Mouse (Mus musculus) liver, embryonic 15.5 days (tissue): ENCODE results near the gene Tmem132c. TPM values are rescaled to one million over a fixed set of nuclear protein-coding genes. Genes with fewer than 3 reads are reported as not detected.

ENCODE experiments used
- ATAC-seq: fragments of 200-750 bp; cut with Nextera tagmentation; 2 replicates; pipeline ENCODE4 v1.8.0; 2017; ENCODE audit warnings: moderate number of reproducible peaks, mild to moderate bottlenecking, moderate library complexity; ENCODE audit not compliant: insufficient read depth
- H3K27ac ChIP-seq: fragments of 300-500 bp; sonication (generic); replicated peaks from 2 replicates; pipeline ENCODE4 v1.5.1; 2015; ENCODE audit warnings: mild to moderate bottlenecking, inconsistent platforms
- H3K27me3 ChIP-seq: fragments of 300-500 bp; sonication (generic); 2 replicates; pipeline ENCODE4 v1.6.1; 2015; ENCODE audit warnings: mild to moderate bottlenecking, inconsistent platforms
- H3K36me3 ChIP-seq: fragments of 300-500 bp; sonication (generic); replicated peaks from 2 replicates; pipeline ENCODE4 v1.6.1; 2015; ENCODE audit warnings: moderate library complexity, mild to moderate bottlenecking, inconsistent platforms
- H3K4me1 ChIP-seq: fragments of 300-500 bp; sonication (generic); replicated peaks from 2 replicates; pipeline ENCODE4 v1.6.1; 2015; ENCODE audit warnings: inconsistent platforms
- H3K4me2 ChIP-seq: fragments of 300-500 bp; sonication (generic); 2 replicates; pipeline ENCODE4 v1.6.1; 2015; ENCODE audit warnings: moderate library complexity, mild to moderate bottlenecking, inconsistent platforms
- H3K4me3 ChIP-seq: fragments of 300-500 bp; sonication (generic); replicated peaks from 2 replicates; pipeline ENCODE4 v1.5.1; 2015; ENCODE audit warnings: mild to moderate bottlenecking, inconsistent platforms
- H3K9ac ChIP-seq: fragments of 300-500 bp; sonication (generic); 2 replicates; pipeline ENCODE4 v1.6.1; 2015; ENCODE audit warnings: moderate library complexity, mild to moderate bottlenecking, inconsistent platforms
- H3K9me3 ChIP-seq: fragments of 300-500 bp; sonication (generic); replicated peaks from 2 replicates; pipeline ENCODE4 v1.6.1; 2016; ENCODE audit warnings: inconsistent platforms
- WGBS: fragments of 180-500 bp; shearing (Covaris S2); methylation state at CpG from one replicate; pipeline ENCODE4 v1.1.7; 2015; ENCODE audit warnings: mixed read lengths; ENCODE audit not compliant: insufficient replicate concordance; 5-methylcytosine and 5-hydroxymethylcytosine counted together
- polyA plus RNA-seq: library from polyadenylated mRNA; unstranded; fragments of >200 nt; fragmentation: Nextera tagmentation; extraction: Ambion mirVana; gene quantifications from 2 replicates; pipeline ENCODE4 v1.2.1, GENCODE M21; 2015

Tmem132c gene
- polyA plus RNA-seq, 1 experiment from 2014 or later: 0.07 TPM

DNA sequence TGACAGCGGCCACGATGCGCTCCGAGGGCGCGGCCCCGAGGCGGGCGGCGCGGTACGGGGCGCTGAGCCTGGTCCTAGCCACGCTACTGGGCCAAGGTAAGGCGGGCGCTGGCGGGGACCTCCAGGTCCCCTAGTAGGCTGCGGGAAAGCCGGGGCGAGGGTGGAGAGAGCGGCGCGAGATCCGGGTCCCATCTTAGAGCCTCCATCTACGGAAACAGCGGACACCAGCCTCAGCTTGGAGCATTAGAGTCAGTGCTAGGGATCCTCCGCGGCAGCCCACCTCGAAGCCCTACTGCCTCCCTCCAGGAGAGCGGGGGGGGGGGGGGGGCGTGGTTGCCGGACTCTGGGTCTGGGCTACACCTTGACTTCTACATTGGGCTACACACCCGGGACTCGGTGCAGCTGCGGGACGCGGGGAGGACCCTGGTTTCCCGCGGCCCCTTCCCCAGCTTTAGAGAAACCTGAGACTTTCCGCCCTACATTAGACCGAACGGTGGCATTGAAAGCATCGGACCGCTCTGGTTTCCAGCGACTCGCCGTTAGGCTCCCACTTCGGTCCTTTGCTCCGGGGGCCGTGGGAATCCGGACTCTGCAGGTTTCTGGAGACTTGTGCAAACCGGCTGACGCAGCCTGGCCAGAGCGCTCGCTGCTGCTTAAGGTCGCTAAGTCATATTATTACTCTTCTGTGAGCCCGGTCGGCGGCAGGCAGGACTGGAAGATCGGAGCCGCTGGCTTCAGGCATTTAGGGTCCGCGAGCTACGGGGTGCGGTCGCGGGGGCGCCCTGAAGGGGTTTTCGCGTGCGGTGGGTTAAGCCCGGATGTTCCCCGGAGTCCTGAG, 536 bp downstream of the Tmem132c start:
- H3K4me2 ChIP-seq: peak overlapping the region; percentile 51
- no peak overlapping the region for H3K9ac ChIP-seq
- no peak for ATAC-seq
- H3K36me3 ChIP-seq: no peaks in the 10 kb centered on the region
- H3K27ac ChIP-seq: no peak overlapping the region
- no peaks in the 10 kb centered on the region; the same call in 1 of the 2 replicates for H3K4me1 ChIP-seq
- peak overlapping the region; percentile 30 for H3K4me3 ChIP-seq
- H3K27me3 ChIP-seq: peaks cover 59% of the 10 kb centered on the region
- H3K9me3 ChIP-seq: no peaks in the 10 kb centered on the region
- 1% methylated on average over 72 of the region's 73 CpGs for WGBS

GRCm38 (mm10) chr5:127242763-127243160, 1.2 kb downstream of the Tmem132c start:
- Histone ChIP-seq H3K36me3 (no peaks in the 10 kb centered on the region), H3K4me2 (no peak overlapping the region), H3K9me3 (no peaks in the 10 kb centered on the region), H3K4me1 (no peaks in the 10 kb centered on the region; the same call in 1 of the 2 replicates), H3K4me3 (no peak overlapping the region), H3K27ac (no peak overlapping the region), H3K9ac (no peak overlapping the region), H3K27me3 (peaks cover 59% of the 10 kb centered on the region)
- 5% methylated on average over 13 of the region's 13 CpGs for WGBS
- no peak for ATAC-seq

GRCm38 (mm10) chr5:127243209-127243608, 1.6 kb downstream of the Tmem132c start:
- Histone ChIP-seq H3K36me3 (no peaks in the 10 kb centered on the region), H3K4me1 (no peaks in the 10 kb centered on the region; the same call in 1 of the 2 replicates), H3K27me3 (peaks cover 59% of the 10 kb centered on the region), H3K9ac (no peak overlapping the region), H3K4me2 (no peak overlapping the region), H3K9me3 (no peaks in the 10 kb centered on the region), H3K4me3 (no peak overlapping the region), H3K27ac (no peak overlapping the region)
- 3% methylated on average over 16 of the region's 16 CpGs for WGBS
- ATAC-seq: no peak

GRCm38 (mm10) chr5:127243611-127244010, 2.0 kb downstream of the Tmem132c start:
- no peak for ATAC-seq
- no peaks in the 10 kb centered on the region; the same call in 1 of the 2 replicates for H3K4me1 ChIP-seq
- H3K9me3 ChIP-seq: no peaks in the 10 kb centered on the region
- H3K4me2 ChIP-seq: no peak overlapping the region
- no peak overlapping the region for H3K9ac ChIP-seq
- no peaks in the 10 kb centered on the region for H3K36me3 ChIP-seq
- no peak overlapping the region for H3K4me3 ChIP-seq
- WGBS: 7% methylated on average over 13 of the region's 13 CpGs
- H3K27ac ChIP-seq: no peak overlapping the region
- H3K27me3 ChIP-seq: peaks cover 59% of the 10 kb centered on the region

- Histone ChIP-seq H3K27ac (no peak overlapping the region), H3K9me3 (0 out of 2 replicates have a peak, but pooled peaks cover 4% of the 10 kb centered on the region), H3K4me3 (no peak overlapping the region), H3K4me1 (no peaks in the 10 kb centered on the region), H3K9ac (no peak overlapping the region), H3K36me3 (no peaks in the 10 kb centered on the region), H3K4me2 (no peak overlapping the region), H3K27me3 (no peaks in the 10 kb centered on the region)
- WGBS: 29% methylated on average over 2 of the region's 2 CpGs
- ATAC-seq: no peak
Observed at GRCm38 (mm10) chr5:127253263-127253662, 11.7 kb downstream of the Tmem132c start.

GRCm38 (mm10) chr5:127256947-127257610, 15.5 kb downstream of the Tmem132c start:
- no peak overlapping the region for H3K9ac ChIP-seq
- H3K27ac ChIP-seq: no peak overlapping the region
- no peak overlapping the region for H3K4me2 ChIP-seq
- no peak for ATAC-seq
- H3K36me3 ChIP-seq: no peaks in the 10 kb centered on the region
- no peak overlapping the region for H3K4me3 ChIP-seq
- 0 out of 2 replicates have a peak, but pooled peaks cover 4% of the 10 kb centered on the region for H3K9me3 ChIP-seq
- WGBS: 50% methylated on average over 11 of the region's 11 CpGs
- no peaks in the 10 kb centered on the region for H3K4me1 ChIP-seq
- H3K27me3 ChIP-seq: no peaks in the 10 kb centered on the region

- WGBS: 61% methylated on average over 5 of the region's 5 CpGs
Observed at GRCm38 (mm10) chr5:127262136-127262535, 20.5 kb downstream of the Tmem132c start.

DNA sequence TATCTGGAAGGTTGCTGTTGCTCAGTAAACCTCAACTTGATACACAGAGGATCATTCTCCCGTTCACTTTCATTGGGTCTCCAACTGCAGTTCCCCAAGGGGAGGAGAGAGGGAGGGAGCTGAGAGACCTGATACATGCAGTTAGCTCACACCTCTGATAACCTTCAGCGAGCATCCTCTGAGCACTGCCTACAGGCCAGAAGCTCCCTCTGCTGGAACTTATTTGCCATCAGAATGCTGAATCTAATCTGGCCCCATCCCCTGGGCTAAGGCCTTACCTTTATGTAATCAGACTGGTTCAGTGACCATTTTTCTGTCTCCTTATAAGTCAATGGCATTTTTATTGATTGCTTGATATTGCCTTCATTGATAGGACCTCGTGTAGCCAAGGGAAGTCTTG, 29.5 kb downstream of the Tmem132c start:
- ATAC-seq: no peak
- H3K4me2 ChIP-seq: no peak overlapping the region
- 24% methylated on average over 3 of the region's 3 CpGs for WGBS
- no peak overlapping the region for H3K27ac ChIP-seq
- H3K9ac ChIP-seq: no peak overlapping the region
- no peaks in the 10 kb centered on the region for H3K4me1 ChIP-seq
- no peaks in the 10 kb centered on the region for H3K27me3 ChIP-seq
- no peak overlapping the region for H3K4me3 ChIP-seq
- H3K36me3 ChIP-seq: no peaks in the 10 kb centered on the region
- no peaks in the 10 kb centered on the region for H3K9me3 ChIP-seq

More at GRCm38 (mm10) chr5:127262136-127262535, 20.5 kb downstream of the Tmem132c start:
- no peak overlapping the region for H3K27ac ChIP-seq
- no peak overlapping the region for H3K4me2 ChIP-seq
- H3K9me3 ChIP-seq: no peaks in the 10 kb centered on the region
- H3K9ac ChIP-seq: no peak overlapping the region
- H3K36me3 ChIP-seq: no peaks in the 10 kb centered on the region
- no peaks in the 10 kb centered on the region for H3K4me1 ChIP-seq
- no peak overlapping the region for H3K4me3 ChIP-seq
- ATAC-seq: no peak
- H3K27me3 ChIP-seq: no peaks in the 10 kb centered on the region

DNA sequence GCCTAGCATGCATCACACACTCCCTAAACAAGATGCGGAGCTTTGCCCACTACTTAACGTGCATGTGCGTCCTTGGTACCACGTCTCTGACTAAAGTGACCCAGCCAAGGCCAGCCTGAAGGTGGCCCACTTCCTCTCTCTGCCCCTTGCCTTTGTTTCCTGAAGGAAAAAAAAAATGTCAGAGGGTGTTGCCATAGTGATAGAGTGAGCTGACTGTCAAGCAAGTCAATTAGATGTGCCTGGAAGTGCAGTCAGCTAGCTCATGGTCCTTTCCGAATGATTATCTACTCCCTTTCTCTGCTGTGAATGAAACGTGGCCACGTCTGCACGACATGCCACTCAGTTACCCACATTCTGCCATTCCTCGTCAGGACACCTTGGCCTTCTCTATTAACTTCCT, 37.9 kb downstream of the Tmem132c start:
- Histone ChIP-seq H3K9me3 (no peaks in the 10 kb centered on the region), H3K4me3 (no peak overlapping the region), H3K27me3 (no peaks in the 10 kb centered on the region), H3K4me1 (no peaks in the 10 kb centered on the region), H3K4me2 (no peak overlapping the region), H3K9ac (no peak overlapping the region), H3K27ac (no peak overlapping the region), H3K36me3 (no peaks in the 10 kb centered on the region)
- 58% methylated on average over 9 of the region's 9 CpGs for WGBS
- ATAC-seq: no peak

GRCm38 (mm10) chr5:127281186-127281585, 39.6 kb downstream of the Tmem132c start:
- Histone ChIP-seq H3K4me2 (no peak overlapping the region), H3K4me3 (no peak overlapping the region), H3K27me3 (no peaks in the 10 kb centered on the region), H3K9me3 (no peaks in the 10 kb centered on the region), H3K9ac (no peak overlapping the region), H3K36me3 (no peaks in the 10 kb centered on the region), H3K27ac (no peak overlapping the region), H3K4me1 (no peaks in the 10 kb centered on the region)
- ATAC-seq: no peak
- 49% methylated on average over 4 of the region's 4 CpGs for WGBS

DNA sequence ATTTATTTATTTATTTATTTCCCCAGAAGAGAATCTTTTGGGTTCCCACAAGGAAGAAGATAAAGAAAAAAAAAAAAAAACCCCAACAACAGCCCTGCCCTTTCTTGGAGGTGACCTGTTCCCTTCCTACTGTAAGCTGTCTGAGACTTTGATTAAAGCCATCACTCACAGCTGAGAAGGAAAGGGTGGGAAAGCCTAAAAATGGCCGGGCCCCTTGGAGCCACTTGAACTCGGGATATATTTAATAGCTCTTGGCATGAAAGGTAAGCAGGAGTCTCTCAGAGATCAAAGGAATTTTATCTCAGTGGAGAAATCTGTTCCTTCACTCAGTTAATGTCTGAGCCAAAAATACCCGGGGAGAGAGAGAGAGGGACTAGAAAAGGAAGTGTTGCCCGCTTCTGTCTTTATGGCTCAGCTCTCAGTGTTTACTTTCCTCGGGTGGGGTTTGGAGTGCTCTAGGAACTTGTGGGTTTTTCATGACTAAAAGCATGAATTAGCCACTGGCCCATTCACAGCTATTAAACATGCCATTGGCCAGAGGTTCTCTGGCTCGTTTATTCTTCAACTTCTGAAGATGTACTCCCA, 41.0 kb downstream of the Tmem132c start:
- Histone ChIP-seq H3K9me3 (no peaks in the 10 kb centered on the region), H3K36me3 (no peaks in the 10 kb centered on the region), H3K4me1 (no peaks in the 10 kb centered on the region), H3K4me3 (no peak overlapping the region), H3K9ac (no peak overlapping the region), H3K27ac (no peak overlapping the region), H3K4me2 (no peak overlapping the region), H3K27me3 (no peaks in the 10 kb centered on the region)
- 27% methylated on average over 6 of the region's 6 CpGs for WGBS
- no peak for ATAC-seq
